Mouse (Mus musculus): ENCODE results near the gene Mfsd11. TPM values are rescaled to one million over a fixed set of nuclear protein-coding genes. Genes with fewer than 3 reads are reported as not detected.
A peak's percentile ranks its signal among the peaks of the same experiment; 100 is the strongest.

Gene Mfsd11
- polyA plus RNA-seq, 1 experiment from 2014 or later = 35.7 TPM

DNA sequence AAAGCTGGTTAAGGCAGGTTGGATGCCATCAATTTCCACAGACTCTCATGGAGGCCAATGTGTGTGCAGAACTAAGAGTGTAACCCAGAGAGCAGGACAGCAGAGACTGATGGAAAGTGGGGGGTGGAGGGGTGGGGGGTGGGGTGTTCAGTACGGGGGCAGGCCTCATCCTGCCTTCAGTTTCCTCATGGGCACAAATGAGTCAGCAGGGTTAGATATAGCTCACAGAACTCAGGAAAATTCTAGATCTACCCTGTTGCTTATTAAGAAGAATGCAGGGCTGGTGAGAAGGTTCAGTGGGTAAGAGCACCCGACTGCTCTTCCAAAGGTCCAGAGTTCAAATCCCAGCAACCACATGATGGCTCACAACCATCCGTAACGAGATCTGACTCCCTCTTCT, 17.4 kb downstream of the Mfsd11 start:
- no peaks in the 10 kb centered on the region for H3K27me3 ChIP-seq (ENCODE audit: control insufficient read depth, insufficient read depth, low read length)
- H3K27ac ChIP-seq (replicated peaks; ENCODE audit: low read depth, low read length) = no peak overlapping the region
- H3K36me3 ChIP-seq (replicated peaks; ENCODE audit: control insufficient read depth, insufficient read depth, low read depth, low read length) = peaks cover 3% of the 10 kb centered on the region

DNA sequence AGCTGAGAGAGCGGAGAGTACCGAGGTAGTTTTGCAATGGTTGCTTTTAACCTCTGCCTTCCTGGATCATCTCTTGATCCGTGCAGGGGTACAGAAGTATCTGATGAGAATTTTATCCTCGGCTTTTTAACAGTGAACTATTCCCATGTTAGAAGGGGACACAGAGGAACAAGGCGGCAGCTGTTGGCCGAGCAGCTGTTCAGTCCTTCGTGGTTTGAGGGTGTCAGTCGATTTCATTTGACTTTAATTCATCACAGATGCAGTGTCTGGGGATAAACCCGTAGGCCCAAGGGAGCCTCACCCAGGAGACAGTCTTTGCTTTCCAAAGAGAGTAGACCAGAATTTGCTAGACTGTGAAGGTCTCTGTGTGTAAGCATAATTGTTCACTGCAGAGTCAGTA, 19.3 kb downstream of the Mfsd11 start:
- H3K9me3 ChIP-seq (replicated peaks; ENCODE audit: control insufficient read depth, low read length) = no peaks in the 10 kb centered on the region
- H3K9ac ChIP-seq (replicated peaks; ENCODE audit: low read length) = no peak overlapping the region
- ATAC-seq (replicated peaks; ENCODE audit: insufficient number of reproducible peaks, low FRiP score, low TSS enrichment, low read depth) = no peak
- H3K36me3 ChIP-seq (replicated peaks; ENCODE audit: control insufficient read depth, insufficient read depth, low read depth, low read length) = no peaks in the 10 kb centered on the region; the same call in 1 of the 2 replicates
- 79% methylated on average over 9 of the region's 9 CpGs for WGBS
- H3K4me1 ChIP-seq (ENCODE audit: control insufficient read depth, insufficient read depth, low read length) = no peaks in the 10 kb centered on the region
- DNase-seq (ENCODE audit: low spot score) = no peak
- H3K4me3 ChIP-seq (ENCODE audit: low read depth, low read length) = no peak overlapping the region
- H3K27me3 ChIP-seq (ENCODE audit: control insufficient read depth, insufficient read depth, low read length) = no peaks in the 10 kb centered on the region
- H3K4me2 ChIP-seq (ENCODE audit: low read depth, low read length) = no peak overlapping the region
- H3K27ac ChIP-seq (replicated peaks; ENCODE audit: low read depth, low read length) = no peak overlapping the region

More for the DNA sequence above, 17.4 kb downstream of the Mfsd11 start:
- Histone ChIP-seq H3K4me1 (ENCODE audit: control insufficient read depth, insufficient read depth, low read length) (no peaks in the 10 kb centered on the region), H3K9ac (replicated peaks; ENCODE audit: low read length) (no peak overlapping the region), H3K4me2 (ENCODE audit: low read depth, low read length) (no peak overlapping the region), H3K4me3 (ENCODE audit: low read depth, low read length) (no peak overlapping the region), H3K9me3 (replicated peaks; ENCODE audit: control insufficient read depth, low read length) (no peaks in the 10 kb centered on the region)
- ATAC-seq (replicated peaks; ENCODE audit: insufficient number of reproducible peaks, low FRiP score, low TSS enrichment, low read depth) = no peak
- WGBS = 82% methylated on average over 4 of the region's 4 CpGs
- no peak for DNase-seq (ENCODE audit: low spot score)

DNA sequence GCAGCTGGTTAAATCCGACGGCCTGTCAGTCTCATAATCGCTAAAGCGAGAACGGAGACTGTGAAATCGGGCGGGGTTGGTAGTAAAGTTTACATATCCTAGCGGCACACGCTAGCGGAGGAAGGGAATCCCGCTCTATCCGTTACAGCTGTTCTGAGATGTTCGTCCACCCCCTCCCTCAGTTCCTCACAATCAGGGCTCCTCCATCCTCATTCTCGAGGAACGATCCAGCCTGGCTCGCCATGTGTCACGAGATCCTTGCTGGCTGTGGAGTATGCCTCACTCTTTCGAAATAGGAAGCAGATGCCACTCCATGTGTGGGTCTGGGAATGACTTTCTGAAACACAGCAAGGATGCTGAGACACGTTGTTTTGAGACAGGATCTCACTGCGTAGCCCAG, 21.7 kb downstream of the Mfsd11 start:
- ATAC-seq (replicated peaks; ENCODE audit: insufficient number of reproducible peaks, low FRiP score, low TSS enrichment, low read depth) = no peak
- WGBS = 82% methylated on average over 20 of the region's 20 CpGs

DNA sequence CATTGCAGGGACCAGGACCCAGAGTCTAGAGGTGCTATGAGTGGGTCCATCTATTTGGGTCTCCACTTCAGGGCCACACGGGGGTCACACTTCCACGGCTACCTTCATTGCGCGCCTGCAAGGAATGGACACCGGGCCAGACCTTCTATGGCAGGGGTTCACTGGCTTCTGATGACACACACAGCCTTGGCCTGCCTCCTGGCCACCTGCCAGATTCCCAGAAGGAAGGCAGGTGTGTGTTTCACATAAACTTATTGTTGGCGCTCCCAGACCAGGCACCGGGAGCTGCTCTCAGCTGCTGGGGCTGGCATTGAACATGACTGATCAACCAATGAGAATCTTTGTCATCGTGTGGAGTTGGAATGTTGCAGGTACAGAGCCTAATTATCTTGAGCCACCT, 26.2 kb downstream of the Mfsd11 start:
- no peak for DNase-seq (ENCODE audit: low spot score)

More for the DNA sequence above, 21.7 kb downstream of the Mfsd11 start:
- H3K4me3 ChIP-seq (ENCODE audit: low read depth, low read length) = no peak overlapping the region
- no peak overlapping the region for H3K27ac ChIP-seq (replicated peaks; ENCODE audit: low read depth, low read length)
- H3K4me2 ChIP-seq (ENCODE audit: low read depth, low read length) = no peak overlapping the region
- no peaks in the 10 kb centered on the region for H3K9me3 ChIP-seq (replicated peaks; ENCODE audit: control insufficient read depth, low read length)
- H3K36me3 ChIP-seq (replicated peaks; ENCODE audit: control insufficient read depth, insufficient read depth, low read depth, low read length) = no peaks in the 10 kb centered on the region; the same call in 1 of the 2 replicates
- H3K27me3 ChIP-seq (ENCODE audit: control insufficient read depth, insufficient read depth, low read length) = no peaks in the 10 kb centered on the region
- peak; percentile 9 for DNase-seq (ENCODE audit: low spot score)
- no peak overlapping the region for H3K9ac ChIP-seq (replicated peaks; ENCODE audit: low read length)
- no peaks in the 10 kb centered on the region for H3K4me1 ChIP-seq (ENCODE audit: control insufficient read depth, insufficient read depth, low read length)

DNA sequence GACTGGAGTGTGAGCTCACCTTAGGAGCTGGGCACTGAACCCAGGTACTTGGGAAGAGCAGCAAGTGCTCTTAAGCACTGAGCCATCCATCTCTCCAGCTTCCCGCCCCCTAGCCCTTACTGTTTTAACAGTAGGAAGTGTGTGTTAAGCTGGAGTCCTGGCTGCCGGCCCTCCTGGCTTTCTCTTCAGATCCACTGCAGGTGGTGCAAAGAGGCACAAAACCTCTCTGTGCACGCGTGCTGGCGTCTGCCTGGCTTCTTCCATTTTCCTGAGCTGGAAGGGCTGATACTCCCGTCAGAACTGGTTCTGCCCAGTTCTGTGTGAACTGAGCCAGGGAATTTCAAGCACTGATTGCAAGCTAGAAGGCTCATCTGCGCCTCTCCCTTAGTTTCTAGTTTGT, 28.6 kb downstream of the Mfsd11 start:
- ATAC-seq (replicated peaks; ENCODE audit: insufficient number of reproducible peaks, low FRiP score, low TSS enrichment, low read depth) = no peak
- no peaks in the 10 kb centered on the region for H3K4me1 ChIP-seq (ENCODE audit: control insufficient read depth, insufficient read depth, low read length)
- no peak for DNase-seq (ENCODE audit: low spot score)
- no peak overlapping the region for H3K9ac ChIP-seq (replicated peaks; ENCODE audit: low read length)
- H3K4me3 ChIP-seq (ENCODE audit: low read depth, low read length) = no peak overlapping the region
- no peak overlapping the region for H3K4me2 ChIP-seq (ENCODE audit: low read depth, low read length)
- 66% methylated on average over 7 of the region's 7 CpGs for WGBS
- no peak overlapping the region for H3K27ac ChIP-seq (replicated peaks; ENCODE audit: low read depth, low read length)
- no peaks in the 10 kb centered on the region for H3K36me3 ChIP-seq (replicated peaks; ENCODE audit: control insufficient read depth, insufficient read depth, low read depth, low read length)
- no peaks in the 10 kb centered on the region for H3K9me3 ChIP-seq (replicated peaks; ENCODE audit: control insufficient read depth, low read length)
- H3K27me3 ChIP-seq (ENCODE audit: control insufficient read depth, insufficient read depth, low read length) = no peaks in the 10 kb centered on the region

More for the DNA sequence above, 26.2 kb downstream of the Mfsd11 start:
- no peak overlapping the region for H3K4me2 ChIP-seq (ENCODE audit: low read depth, low read length)
- no peaks in the 10 kb centered on the region for H3K4me1 ChIP-seq (ENCODE audit: control insufficient read depth, insufficient read depth, low read length)
- whole genome bisulfite sequencing = 95% methylated on average over 8 of the region's 8 CpGs
- H3K27ac ChIP-seq (replicated peaks; ENCODE audit: low read depth, low read length) = no peak overlapping the region
- no peak for ATAC-seq (replicated peaks; ENCODE audit: insufficient number of reproducible peaks, low FRiP score, low TSS enrichment, low read depth)
- H3K9me3 ChIP-seq (replicated peaks; ENCODE audit: control insufficient read depth, low read length) = no peaks in the 10 kb centered on the region
- H3K9ac ChIP-seq (replicated peaks; ENCODE audit: low read length) = no peak overlapping the region
- no peaks in the 10 kb centered on the region; the same call in 1 of the 2 replicates for H3K36me3 ChIP-seq (replicated peaks; ENCODE audit: control insufficient read depth, insufficient read depth, low read depth, low read length)
- H3K27me3 ChIP-seq (ENCODE audit: control insufficient read depth, insufficient read depth, low read length) = no peaks in the 10 kb centered on the region
- no peak overlapping the region for H3K4me3 ChIP-seq (ENCODE audit: low read depth, low read length)

DNA sequence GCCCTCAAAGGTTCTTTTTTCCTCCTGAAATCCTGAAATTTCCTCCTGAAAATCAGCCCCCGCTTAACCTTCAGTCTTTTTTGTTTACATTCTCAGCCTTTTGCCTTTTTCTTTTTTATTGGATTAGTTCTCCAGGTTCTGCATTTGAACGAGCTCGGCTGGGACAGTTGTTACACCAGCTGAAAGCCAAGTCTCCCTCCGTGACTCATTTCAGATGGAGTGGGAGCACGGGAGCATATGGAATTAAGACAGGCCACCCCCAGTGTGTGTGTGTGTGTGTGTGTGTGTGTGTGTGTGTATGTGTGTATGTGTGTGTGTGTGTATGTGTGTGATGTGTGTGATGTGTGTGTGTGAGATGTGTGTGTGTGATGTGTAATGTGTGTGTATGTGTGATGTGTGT, 29.2 kb downstream of the Mfsd11 start:
- DNase-seq (ENCODE audit: low spot score) = no peak
- Histone ChIP-seq H3K4me1 (ENCODE audit: control insufficient read depth, insufficient read depth, low read length) (no peaks in the 10 kb centered on the region), H3K36me3 (replicated peaks; ENCODE audit: control insufficient read depth, insufficient read depth, low read depth, low read length) (no peaks in the 10 kb centered on the region), H3K4me3 (ENCODE audit: low read depth, low read length) (no peak overlapping the region), H3K4me2 (ENCODE audit: low read depth, low read length) (no peak overlapping the region), H3K27me3 (ENCODE audit: control insufficient read depth, insufficient read depth, low read length) (no peaks in the 10 kb centered on the region), H3K9me3 (replicated peaks; ENCODE audit: control insufficient read depth, low read length) (no peaks in the 10 kb centered on the region), H3K9ac (replicated peaks; ENCODE audit: low read length) (no peak overlapping the region), H3K27ac (replicated peaks; ENCODE audit: low read depth, low read length) (no peak overlapping the region)
- ATAC-seq (replicated peaks; ENCODE audit: insufficient number of reproducible peaks, low FRiP score, low TSS enrichment, low read depth) = no peak
- WGBS = 66% methylated on average over 5 of the region's 5 CpGs

DNA sequence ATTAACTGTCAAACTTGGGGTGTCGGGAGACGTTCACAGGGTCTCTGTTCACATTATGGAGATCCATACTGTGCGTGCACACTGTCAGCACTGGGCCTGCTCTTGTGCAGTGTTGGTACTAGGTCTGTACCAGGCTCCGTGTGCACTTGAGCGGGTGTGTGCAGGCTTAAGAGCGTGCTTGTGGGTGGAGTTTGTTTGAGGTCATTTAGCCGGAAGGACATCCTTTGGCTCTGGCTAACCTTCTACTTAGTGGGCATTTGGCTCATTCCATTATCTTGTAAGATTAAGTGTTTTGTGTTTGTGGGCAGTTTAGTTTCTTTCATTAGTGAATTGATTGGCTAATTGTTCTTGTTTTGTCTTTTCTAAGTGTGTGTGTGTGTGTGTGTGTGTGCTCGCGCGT, 30.2 kb downstream of the Mfsd11 start:
- DNase-seq (ENCODE audit: low spot score) = no peak
- 85% methylated on average over 10 of the region's 10 CpGs for WGBS

DNA sequence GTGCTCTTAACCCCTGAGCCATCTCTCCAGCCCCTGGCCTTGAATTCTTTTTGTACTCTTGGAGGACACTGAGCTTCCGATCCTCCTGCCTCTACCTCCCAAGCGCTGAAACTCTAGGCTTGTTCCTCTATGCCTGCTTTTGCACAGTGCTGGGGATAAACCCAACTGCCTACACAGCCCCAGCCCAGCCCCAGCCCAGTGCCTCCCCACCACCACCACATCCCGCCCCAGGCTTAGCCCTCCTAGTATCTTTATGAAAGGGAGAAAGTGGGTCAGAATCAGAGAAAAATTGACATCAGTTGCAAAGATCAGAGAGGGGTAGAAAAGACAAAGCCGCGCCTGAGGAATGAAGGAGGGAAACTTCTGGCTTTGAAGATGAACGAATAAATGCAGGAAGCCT, 31.8 kb downstream of the Mfsd11 start:
- no peaks in the 10 kb centered on the region for H3K36me3 ChIP-seq (replicated peaks; ENCODE audit: control insufficient read depth, insufficient read depth, low read depth, low read length)
- 86% methylated on average over 6 of the region's 6 CpGs for WGBS
- DNase-seq (ENCODE audit: low spot score) (no peak), ATAC-seq (replicated peaks; ENCODE audit: insufficient number of reproducible peaks, low FRiP score, low TSS enrichment, low read depth) (no peak)
- H3K4me3 ChIP-seq (ENCODE audit: low read depth, low read length) = no peak overlapping the region
- no peaks in the 10 kb centered on the region for H3K27me3 ChIP-seq (ENCODE audit: control insufficient read depth, insufficient read depth, low read length)
- no peak overlapping the region for H3K4me2 ChIP-seq (ENCODE audit: low read depth, low read length)
- H3K27ac ChIP-seq (replicated peaks; ENCODE audit: low read depth, low read length) = no peak overlapping the region
- no peaks in the 10 kb centered on the region for H3K9me3 ChIP-seq (replicated peaks; ENCODE audit: control insufficient read depth, low read length)
- H3K4me1 ChIP-seq (ENCODE audit: control insufficient read depth, insufficient read depth, low read length) = no peaks in the 10 kb centered on the region
- no peak overlapping the region for H3K9ac ChIP-seq (replicated peaks; ENCODE audit: low read length)

More for the DNA sequence above, 30.2 kb downstream of the Mfsd11 start:
- Histone ChIP-seq H3K4me3 (ENCODE audit: low read depth, low read length) (no peak overlapping the region), H3K9ac (replicated peaks; ENCODE audit: low read length) (no peak overlapping the region), H3K36me3 (replicated peaks; ENCODE audit: control insufficient read depth, insufficient read depth, low read depth, low read length) (no peaks in the 10 kb centered on the region), H3K9me3 (replicated peaks; ENCODE audit: control insufficient read depth, low read length) (no peaks in the 10 kb centered on the region), H3K27ac (replicated peaks; ENCODE audit: low read depth, low read length) (no peak overlapping the region), H3K4me1 (ENCODE audit: control insufficient read depth, insufficient read depth, low read length) (no peaks in the 10 kb centered on the region), H3K4me2 (ENCODE audit: low read depth, low read length) (no peak overlapping the region), H3K27me3 (ENCODE audit: control insufficient read depth, insufficient read depth, low read length) (no peaks in the 10 kb centered on the region)
- ATAC-seq (replicated peaks; ENCODE audit: insufficient number of reproducible peaks, low FRiP score, low TSS enrichment, low read depth) = no peak
